Comparison of ENCODE assay signal across 22 mouse cellular contexts in the genomic region with DNA sequence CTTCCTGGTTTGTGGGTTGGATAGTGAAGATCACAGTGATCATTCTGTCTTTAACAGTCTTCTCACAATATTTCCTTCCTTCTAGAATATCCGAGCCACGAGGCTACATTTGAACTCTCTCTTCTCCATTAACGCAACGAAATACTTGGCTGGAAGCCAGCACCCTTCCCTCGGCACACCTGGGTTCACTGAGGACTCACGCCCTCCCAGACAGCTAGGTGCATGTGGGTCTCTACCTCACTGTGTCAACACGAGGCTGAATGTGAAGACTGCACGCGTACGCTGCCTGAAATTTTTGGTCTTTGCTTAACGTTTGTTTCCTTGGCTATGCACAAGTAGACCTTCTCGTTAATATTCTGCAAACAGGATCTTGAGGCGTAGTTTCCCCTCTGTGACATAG. TPM values are rescaled to one million over a fixed set of nuclear protein-coding genes. Genes with fewer than 3 reads are reported as not detected.
DNase-seq lines count a peak whose midpoint lies in the region; ATAC-seq and TF ChIP-seq lines count a peak whose summit lies in the region.
"Had no signal": no experiment of that assay in that cellular context is flagged by ENCODE, and none has a peak within 500 bp of the region (broad histone marks: within the 10 kb centered on the region; RNA-seq: fewer than 3 reads in every experiment).

No protein-coding gene starts in this region.

- intact Hi-C loops in heart, adult 2 months (cut with DNase I), result no loop called here

- H3K36me3 ChIP-seq in embryonic facial prominence, embryonic 14.5 days (ENCODE audit: control insufficient read depth, insufficient read depth, low read length), result no peaks in the 10 kb centered on the region
- H3K36me3 ChIP-seq in embryonic facial prominence, embryonic 10.5 days (replicated peaks), result no peaks in the 10 kb centered on the region
- no peaks in the 10 kb centered on the region; the same call in 1 of the 2 replicates for H3K36me3 ChIP-seq in heart, adult 2 months (ENCODE audit: control insufficient read depth, insufficient read depth, low read length)
- peaks cover 2% of the 10 kb centered on the region; the same call in 1 of the 2 replicates for H3K36me3 ChIP-seq in heart, embryonic 11.5 days (ENCODE audit: control insufficient read depth, insufficient read depth, low read length)
- no peaks in the 10 kb centered on the region for H3K36me3 ChIP-seq in intestine, embryonic 16.5 days (ENCODE audit: control insufficient read depth, insufficient read depth, low read length)
- H3K36me3 ChIP-seq in intestine, postnatal 0 days (ENCODE audit: control insufficient read depth, insufficient read depth), result no peaks in the 10 kb centered on the region
- H3K36me3 ChIP-seq: forebrain, embryonic 15.5 days; G1E; hindbrain, embryonic 13.5 days had no signal

- no peak for TF ChIP-seq EP300 in heart, adult 2 months (IDR thresholded peaks at IDR 0.05; ENCODE audit: insufficient read depth, low read depth, low read length)

- no peak for TF ChIP-seq CTCF in heart, adult 2 months (IDR thresholded peaks at IDR 0.05)
- no peak for TF ChIP-seq CTCF in intestine, postnatal 0 days (IDR thresholded peaks at IDR 0.05; ENCODE audit: low read depth)

- no peak overlapping the region for H3K4me3 ChIP-seq in embryonic facial prominence, embryonic 14.5 days (ENCODE audit: low read depth, low read length)
- no peak overlapping the region for H3K4me3 ChIP-seq in embryonic facial prominence, embryonic 10.5 days
- H3K4me3 ChIP-seq in heart, adult 2 months, result no peak overlapping the region
- no peak overlapping the region for H3K4me3 ChIP-seq in heart, embryonic 11.5 days (ENCODE audit: low read depth, low read length)
- no peak overlapping the region for H3K4me3 ChIP-seq in intestine, embryonic 16.5 days (ENCODE audit: low read length)
- H3K4me3 ChIP-seq in intestine, postnatal 0 days (ENCODE audit: low read depth, low read length), result no peak overlapping the region
- H3K4me3 ChIP-seq: forebrain, embryonic 15.5 days; hindbrain, embryonic 13.5 days had no signal

- no peaks in the 10 kb centered on the region for H3K9me3 ChIP-seq in embryonic facial prominence, embryonic 14.5 days (ENCODE audit: control insufficient read depth, low read length)
- no peaks in the 10 kb centered on the region for H3K9me3 ChIP-seq in embryonic facial prominence, embryonic 10.5 days
- H3K9me3 ChIP-seq in heart, embryonic 11.5 days (replicated peaks; ENCODE audit: control insufficient read depth, low read length), result no peaks in the 10 kb centered on the region
- no peaks in the 10 kb centered on the region for H3K9me3 ChIP-seq in intestine, embryonic 16.5 days (ENCODE audit: control insufficient read depth, low read length)
- no peaks in the 10 kb centered on the region for H3K9me3 ChIP-seq in intestine, postnatal 0 days (ENCODE audit: control insufficient read depth)
- H3K9me3 ChIP-seq: forebrain, embryonic 15.5 days; G1E; hindbrain, embryonic 13.5 days had no signal

- H3K27me3 ChIP-seq in embryonic facial prominence, embryonic 14.5 days (replicated peaks; ENCODE audit: control insufficient read depth, insufficient read depth, low read length), result no peaks in the 10 kb centered on the region
- no peaks in the 10 kb centered on the region for H3K27me3 ChIP-seq in embryonic facial prominence, embryonic 10.5 days (replicated peaks; ENCODE audit: low read depth, poor library complexity, severe bottlenecking)
- no peaks in the 10 kb centered on the region for H3K27me3 ChIP-seq in heart, adult 2 months (ENCODE audit: control insufficient read depth, insufficient read depth, low read length)
- H3K27me3 ChIP-seq in heart, embryonic 11.5 days (ENCODE audit: control insufficient read depth, insufficient read depth, low read length), result no peaks in the 10 kb centered on the region
- H3K27me3 ChIP-seq in intestine, embryonic 16.5 days (replicated peaks; ENCODE audit: control insufficient read depth, insufficient read depth, low read length), result no peaks in the 10 kb centered on the region
- H3K27me3 ChIP-seq in intestine, postnatal 0 days (replicated peaks; ENCODE audit: control insufficient read depth, insufficient read depth, low read length), result no peaks in the 10 kb centered on the region
- H3K27me3 ChIP-seq: forebrain, embryonic 15.5 days; hindbrain, embryonic 13.5 days had no signal

- no peak for ATAC-seq in embryonic facial prominence, embryonic 14.5 days (ENCODE audit: low read depth)
- ATAC-seq in heart, embryonic 11.5 days (replicated peaks; ENCODE audit: insufficient number of reproducible peaks, low FRiP score, low TSS enrichment), result no peak
- peak; percentile 52; the same call in 1 of the 2 replicates for ATAC-seq in intestine, embryonic 16.5 days
- ATAC-seq in intestine, postnatal 0 days, result no peak
- ATAC-seq: CD4-positive, CD25-positive, alpha-beta regulatory T cell, adult 4 months; forebrain, embryonic 15.5 days had no signal

- no peak overlapping the region for H3K27ac ChIP-seq in embryonic facial prominence, embryonic 14.5 days (replicated peaks; ENCODE audit: low read depth, low read length)
- no peak overlapping the region for H3K27ac ChIP-seq in embryonic facial prominence, embryonic 10.5 days (replicated peaks)
- H3K27ac ChIP-seq in heart, adult 2 months, result 0 out of 2 replicates have a peak overlapping the region, but pooled peaks have one; percentile 12
- H3K27ac ChIP-seq in heart, embryonic 11.5 days (ENCODE audit: low read depth, low read length), result no peak overlapping the region
- H3K27ac ChIP-seq in intestine, embryonic 16.5 days (ENCODE audit: low read length), result no peak overlapping the region
- H3K27ac ChIP-seq in intestine, postnatal 0 days (ENCODE audit: low read depth, low read length), result no peak overlapping the region
- H3K27ac ChIP-seq: forebrain, embryonic 15.5 days; hindbrain, embryonic 13.5 days; hindbrain, postnatal 0 days had no signal

- no peak overlapping the region for H3K9ac ChIP-seq in embryonic facial prominence, embryonic 14.5 days (ENCODE audit: low read depth, low read length)
- H3K9ac ChIP-seq in heart, adult 2 months (ENCODE audit: low read depth, low read length), result no peak overlapping the region
- H3K9ac ChIP-seq in heart, embryonic 11.5 days (ENCODE audit: low read depth, low read length), result no peak overlapping the region
- H3K9ac ChIP-seq in intestine, embryonic 16.5 days (ENCODE audit: low read depth, low read length), result no peak overlapping the region
- H3K9ac ChIP-seq in intestine, postnatal 0 days (ENCODE audit: low read depth, low read length), result no peak overlapping the region
- H3K9ac ChIP-seq: forebrain, embryonic 15.5 days; hindbrain, embryonic 13.5 days had no signal

- DNase-seq in embryonic facial prominence, embryonic 14.5 days (ENCODE audit: low spot score), result peak; percentile 14
- DNase-seq in embryonic facial prominence, embryonic 10.5 days (ENCODE audit: low spot score), result no peak
- no peak for DNase-seq in heart, adult 2 months
- DNase-seq in urinary bladder, postnatal 14 days (ENCODE audit: low spot score), result peak; percentile 24
- DNase-seq in urinary bladder, adult 2 months (ENCODE audit: low spot score), result no peak
- DNase-seq: adrenal gland, adult 8-10 months; adrenal gland, postnatal 36 days; B cell, adult 2 months; cerebellum, adult 2 months; cerebellum, postnatal 10 days; gastrocnemius, postnatal 36 days had no signal

- H3K79me2 ChIP-seq in heart, adult 2 months (replicated peaks; ENCODE audit: control insufficient read depth, insufficient read depth, low read length), result no peaks in the 10 kb centered on the region

- H3K4me2 ChIP-seq in embryonic facial prominence, embryonic 14.5 days (ENCODE audit: low read depth, low read length), result no peak overlapping the region
- no peak overlapping the region for H3K4me2 ChIP-seq in heart, embryonic 11.5 days
- no peak overlapping the region for H3K4me2 ChIP-seq in intestine, embryonic 16.5 days (ENCODE audit: low read depth, low read length)
- H3K4me2 ChIP-seq in intestine, postnatal 0 days (replicated peaks; ENCODE audit: low read depth), result no peak overlapping the region
- H3K4me2 ChIP-seq: forebrain, embryonic 15.5 days; hindbrain, embryonic 13.5 days had no signal

- no peak for TF ChIP-seq POLR2A in heart, adult 2 months (IDR thresholded peaks at IDR 0.05; ENCODE audit: insufficient read depth, low read depth, low read length)

- 71% methylated on average over 13 of the region's 13 CpGs for WGBS in embryonic facial prominence, embryonic 14.5 days
- WGBS in embryonic facial prominence, embryonic 10.5 days, result 86% methylated on average over 13 of the region's 13 CpGs
- WGBS in heart, adult 2 months, result 51% methylated on average over 13 of the region's 13 CpGs
- WGBS in heart, embryonic 11.5 days (ENCODE audit: insufficient replicate concordance), result 75% methylated on average over 13 of the region's 13 CpGs
- 60% methylated on average over 13 of the region's 13 CpGs for WGBS in intestine, embryonic 16.5 days
- 39% methylated on average over 13 of the region's 13 CpGs for WGBS in intestine, postnatal 0 days

- no peaks in the 10 kb centered on the region for H3K4me1 ChIP-seq in embryonic facial prominence, embryonic 14.5 days (ENCODE audit: control insufficient read depth, insufficient read depth, low read length)
- H3K4me1 ChIP-seq in embryonic facial prominence, embryonic 10.5 days, result no peaks in the 10 kb centered on the region
- H3K4me1 ChIP-seq in heart, adult 2 months (ENCODE audit: control insufficient read depth, insufficient read depth, low read length), result no peaks in the 10 kb centered on the region
- no peaks in the 10 kb centered on the region for H3K4me1 ChIP-seq in heart, embryonic 11.5 days (ENCODE audit: control insufficient read depth, insufficient read depth, low read length)
- H3K4me1 ChIP-seq in intestine, embryonic 16.5 days (ENCODE audit: control insufficient read depth, insufficient read depth, low read length), result no peaks in the 10 kb centered on the region
- no peaks in the 10 kb centered on the region for H3K4me1 ChIP-seq in intestine, postnatal 0 days (replicated peaks; ENCODE audit: control insufficient read depth, insufficient read depth, low read length)
- H3K4me1 ChIP-seq: hindbrain, embryonic 13.5 days had no signal

RNA-seq across cellular contexts. Expression of gene B3galt5, which starts 7.2 kb away (rescaled TPM):
- 0.45 and 1.2 TPM in 2 replicates for polyA plus RNA-seq in embryonic facial prominence, embryonic 14.5 days (2014; fragmentation: Nextera tagmentation; extraction: Ambion mirVana)
- 0.24 and 0.32 TPM in 2 replicates for polyA plus RNA-seq in embryonic facial prominence, embryonic 10.5 days (2016; fragmentation: Nextera tagmentation; extraction: Ambion mirVana)
- not detected for total RNA-seq in heart, adult 2 months (2021)
- 0.03 TPM in 1 of 2 replicates, not detected in the other for polyA plus RNA-seq in heart, adult 2 months (2012; rRNA removed)
- polyA plus RNA-seq in heart, embryonic 11.5 days (2014; fragmentation: Nextera tagmentation; extraction: Ambion mirVana), result 0.03 TPM in 1 of 2 replicates, not detected in the other
- polyA plus RNA-seq in intestine, embryonic 16.5 days (2015; fragmentation: Nextera tagmentation; extraction: Ambion mirVana), result 1.4 and 2.1 TPM in 2 replicates
- 0.41 and 0.46 TPM in 2 replicates for polyA plus RNA-seq in intestine, postnatal 0 days (2015; fragmentation: Nextera tagmentation; extraction: Ambion mirVana)
- 0.17 and 0.21 TPM in 2 replicates for polyA plus RNA-seq in urinary bladder, adult 2 months (2012; rRNA removed)
- total RNA-seq: heart, adult 18-20 months had no signal
- polyA plus RNA-seq: G1E; heart, postnatal 0 days had no signal

RNA-seq across cellular contexts. Expression of gene Sh3bgr, which starts 28.2 kb away (rescaled TPM):
- 25.4 and 40.9 TPM in 2 replicates for polyA plus RNA-seq in embryonic facial prominence, embryonic 14.5 days (2014; fragmentation: Nextera tagmentation; extraction: Ambion mirVana)
- polyA plus RNA-seq in embryonic facial prominence, embryonic 10.5 days (2016; fragmentation: Nextera tagmentation; extraction: Ambion mirVana), result 1.5 and 1.7 TPM in 2 replicates
- 100 to 1,000 TPM; 298 to 308 TPM for total RNA-seq in heart, adult 2 months (2021)
- polyA plus RNA-seq in heart, adult 2 months (2012; rRNA removed), result 313 and 426 TPM in 2 replicates
- 664 and 687 TPM in 2 replicates for polyA plus RNA-seq in heart, embryonic 11.5 days (2014; fragmentation: Nextera tagmentation; extraction: Ambion mirVana)
- polyA plus RNA-seq in intestine, embryonic 16.5 days (2015; fragmentation: Nextera tagmentation; extraction: Ambion mirVana), result 31.6 and 33.1 TPM in 2 replicates
- 25.6 and 28.0 TPM in 2 replicates for polyA plus RNA-seq in intestine, postnatal 0 days (2015; fragmentation: Nextera tagmentation; extraction: Ambion mirVana)
- polyA plus RNA-seq in urinary bladder, adult 2 months (2012; rRNA removed), result 199 and 332 TPM in 2 replicates
- total RNA-seq: G1E; hematopoietic stem cell, adult 5-6 weeks had no signal
- polyA plus RNA-seq: CD4-positive, CD25-positive, alpha-beta regulatory T cell, adult 4 months; G1E had no signal

RNA-seq across cellular contexts. Expression of gene Lca5l, which starts 36.4 kb away (rescaled TPM):
- 1.8 and 2.1 TPM in 2 replicates for polyA plus RNA-seq in embryonic facial prominence, embryonic 14.5 days (2014; fragmentation: Nextera tagmentation; extraction: Ambion mirVana)
- 0.80 and 0.85 TPM in 2 replicates for polyA plus RNA-seq in embryonic facial prominence, embryonic 10.5 days (2016; fragmentation: Nextera tagmentation; extraction: Ambion mirVana)
- total RNA-seq in heart, adult 2 months (2021), result under 1 TPM; 0.34 to 0.39 TPM
- 0.37 and 0.38 TPM in 2 replicates for polyA plus RNA-seq in heart, adult 2 months (2012; rRNA removed)
- 1.5 and 1.6 TPM in 2 replicates for polyA plus RNA-seq in heart, embryonic 11.5 days (2014; fragmentation: Nextera tagmentation; extraction: Ambion mirVana)
- polyA plus RNA-seq in intestine, embryonic 16.5 days (2015; fragmentation: Nextera tagmentation; extraction: Ambion mirVana), result 0.43 and 0.50 TPM in 2 replicates
- polyA plus RNA-seq in intestine, postnatal 0 days (2015; fragmentation: Nextera tagmentation; extraction: Ambion mirVana), result 0.44 and 0.59 TPM in 2 replicates
- 1.1 and 2.0 TPM in 2 replicates for polyA plus RNA-seq in urinary bladder, adult 2 months (2012; rRNA removed)
- polyA plus RNA-seq: CD4-positive, CD25-positive, alpha-beta regulatory T cell, adult 4 months; G1E had no signal

Comparison
In these comparisons a context has a peak if more than half of its experiments do, and no peak if none do; other contexts are left out.
1. DNase-seq: peak in embryonic facial prominence, embryonic 14.5 days (single experiment) and urinary bladder, postnatal 14 days (single experiment); none in embryonic facial prominence, embryonic 10.5 days (single experiment), heart, adult 2 months (0 of 2) and urinary bladder, adult 2 months (single experiment).